Mouse (Mus musculus) lung, postnatal 36 days (tissue): ENCODE data around the gene Olfr867.

Experiments
- DNase-seq: peaks from one replicate; pipeline ENCODE4 v3.0.0; 2022; ENCODE audit warnings: mixed read lengths

Olfr867 gene

GRCm38 (mm10) chr9:20057462-20057861 lies at the start of gene Olfr867:
Gene Olfr867 (minus strand): TSS chr9:20057562.
- DNase-seq: no peak

GRCm38 (mm10) chr9:20098326-20098725 lies 41.0 kb upstream of the Olfr867 start, which contains the start of gene Olfr868:
Gene Olfr868 (plus strand): TSS chr9:20098626.
- DNase-seq: no peak

GRCm38 (mm10) chr9:20073523-20074177 lies 16.3 kb upstream of the Olfr867 start:
- no peak for DNase-seq

- DNase-seq: no peak
These were observed 13.9 kb upstream of the Olfr867 start for GRCm38 (mm10) chr9:20071291-20071690.

- no peak for DNase-seq
These were observed 12.9 kb upstream of the Olfr867 start for GRCm38 (mm10) chr9:20070236-20070635.

GRCm38 (mm10) chr9:20047964-20048363 lies 9.4 kb downstream of the Olfr867 start:
- DNase-seq: no peak

GRCm38 (mm10) chr9:20027935-20028334 lies 29.4 kb downstream of the Olfr867 start, which contains the start of gene Olfr866:
Gene Olfr866 (minus strand): TSS chr9:20028035.
- no peak for DNase-seq
